Mouse (Mus musculus): Measurements from ENCODE around the gene Recql5. TPM values are rescaled to one million over a fixed set of nuclear protein-coding genes. Genes with fewer than 3 reads are reported as not detected.
A peak's percentile ranks its signal among the peaks of the same experiment; 100 is the strongest.

Gene Recql5
- polyA plus RNA-seq, 1 experiment from 2014 or later = 6.1 TPM

DNA sequence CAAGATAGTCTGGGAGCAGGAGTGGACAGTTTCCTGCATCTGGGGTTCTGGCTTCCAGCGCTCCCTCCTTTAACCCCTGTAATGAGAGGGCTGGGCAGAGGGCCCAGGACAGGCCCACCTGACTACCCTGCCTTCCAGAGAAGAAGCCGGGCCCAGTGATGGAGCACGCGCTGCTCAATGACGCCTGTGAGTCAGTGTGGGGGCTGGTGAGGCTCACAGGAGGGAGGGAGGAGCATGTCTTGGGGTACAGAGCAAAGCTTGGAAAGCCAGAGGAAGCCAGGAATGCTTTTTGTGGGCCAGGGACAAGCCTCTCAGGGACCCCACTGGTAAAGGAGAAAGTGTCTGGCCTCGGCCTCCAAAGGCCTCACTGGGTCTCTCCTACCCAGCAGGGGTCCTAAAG lies 78.6 kb downstream of the Recql5 start:
- Histone ChIP-seq H3K36me3 (replicated peaks; ENCODE audit: insufficient read depth, low read length) (peaks cover 39% of the 10 kb centered on the region), H3K27me3 (ENCODE audit: insufficient read depth, low read length) (peaks cover 23% of the 10 kb centered on the region), H3K9me3 (ENCODE audit: low read length) (no peaks in the 10 kb centered on the region), H3K27ac (ENCODE audit: low read depth) (no peak overlapping the region), H3K9ac (replicated peaks) (no peak overlapping the region), H3K4me2 (ENCODE audit: low read depth, low read length) (no peak overlapping the region), H3K4me1 (ENCODE audit: insufficient read depth) (peaks cover 13% of the 10 kb centered on the region), H3K4me3 (ENCODE audit: low read depth, low read length) (no peak overlapping the region)
- DNase-seq (no peak), ATAC-seq (no peak)
- TF ChIP-seq CTCF (IDR thresholded peaks at IDR 0.05; ENCODE audit: low read depth) (no peak), EP300 (IDR thresholded peaks at IDR 0.05; ENCODE audit: low read depth) (no peak)
- WGBS (ENCODE audit: insufficient replicate concordance) = 89% methylated on average over 6 of the region's 6 CpGs

DNA sequence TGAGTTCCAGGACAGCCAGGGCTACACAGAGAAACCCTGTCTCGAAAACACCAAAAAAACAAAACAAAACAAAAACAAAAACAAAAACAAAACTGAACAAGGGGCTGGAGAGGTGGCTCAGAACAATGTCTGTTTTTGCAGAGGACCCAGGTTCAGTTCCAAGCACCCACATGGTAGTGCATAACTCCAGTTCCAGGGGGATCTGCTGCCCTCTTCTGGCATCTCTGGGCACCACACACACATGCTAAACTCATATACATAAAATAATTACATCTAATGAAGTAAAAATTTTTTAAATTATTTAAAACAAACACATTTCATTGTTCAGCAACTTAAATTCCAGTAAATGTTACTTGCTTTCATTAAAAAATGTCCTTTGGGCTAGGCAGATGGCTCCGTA lies 87.5 kb downstream of the Recql5 start:
- Histone ChIP-seq H3K27me3 (ENCODE audit: insufficient read depth, low read length) (no peaks in the 10 kb centered on the region), H3K27ac (ENCODE audit: low read depth) (no peak overlapping the region), H3K9me3 (ENCODE audit: low read length) (no peaks in the 10 kb centered on the region; the same call in 1 of the 2 replicates), H3K36me3 (replicated peaks; ENCODE audit: insufficient read depth, low read length) (peaks cover 40% of the 10 kb centered on the region), H3K4me2 (ENCODE audit: low read depth, low read length) (no peak overlapping the region), H3K4me3 (ENCODE audit: low read depth, low read length) (no peak overlapping the region), H3K9ac (replicated peaks) (no peak overlapping the region), H3K4me1 (ENCODE audit: insufficient read depth) (peaks cover 26% of the 10 kb centered on the region)
- no peak for ATAC-seq
- TF ChIP-seq EP300 (IDR thresholded peaks at IDR 0.05; ENCODE audit: low read depth) (no peak), CTCF (IDR thresholded peaks at IDR 0.05; ENCODE audit: low read depth) (peak; percentile 21; the same call in 1 of the 2 replicates)
- no peak for DNase-seq
- WGBS (ENCODE audit: insufficient replicate concordance) = 89% methylated on average over 2 of the region's 2 CpGs

DNA sequence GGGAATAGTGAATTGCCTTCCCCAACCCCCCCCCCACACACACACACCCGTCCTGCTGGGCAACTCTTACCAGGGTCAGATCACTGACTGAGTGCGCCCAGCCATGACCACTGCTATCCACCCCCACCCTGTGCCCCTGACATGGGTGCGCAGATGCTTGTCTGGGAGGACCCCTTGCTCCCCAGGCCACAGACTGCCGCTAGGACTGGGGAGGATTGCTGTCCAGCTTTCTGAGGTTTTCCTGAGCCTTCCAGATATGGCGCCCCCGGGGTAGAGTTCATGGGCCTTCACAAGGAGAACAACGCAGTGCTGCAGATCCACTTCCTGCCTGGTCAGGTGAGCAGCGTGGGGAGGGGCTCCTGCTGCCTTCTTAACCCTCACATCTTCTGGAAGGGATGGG lies 89.0 kb downstream of the Recql5 start:
- ATAC-seq (no peak), DNase-seq (no peak)
- WGBS (ENCODE audit: insufficient replicate concordance) = 72% methylated on average over 8 of the region's 8 CpGs
- H3K27ac ChIP-seq (ENCODE audit: low read depth) = 0 out of 2 replicates have a peak overlapping the region, but pooled peaks have one; percentile 16
- no peak overlapping the region for H3K4me3 ChIP-seq (ENCODE audit: low read depth, low read length)
- TF ChIP-seq EP300 (IDR thresholded peaks at IDR 0.05; ENCODE audit: low read depth) = no peak
- no peak for TF ChIP-seq CTCF (IDR thresholded peaks at IDR 0.05; ENCODE audit: low read depth)
- no peaks in the 10 kb centered on the region for H3K27me3 ChIP-seq (ENCODE audit: insufficient read depth, low read length)
- H3K9me3 ChIP-seq (ENCODE audit: low read length) = no peaks in the 10 kb centered on the region; the same call in 1 of the 2 replicates
- H3K4me1 ChIP-seq (ENCODE audit: insufficient read depth) = peaks cover 26% of the 10 kb centered on the region
- H3K36me3 ChIP-seq (replicated peaks; ENCODE audit: insufficient read depth, low read length) = peaks cover 30% of the 10 kb centered on the region
- no peak overlapping the region for H3K4me2 ChIP-seq (ENCODE audit: low read depth, low read length)
- no peak overlapping the region for H3K9ac ChIP-seq (replicated peaks)

DNA sequence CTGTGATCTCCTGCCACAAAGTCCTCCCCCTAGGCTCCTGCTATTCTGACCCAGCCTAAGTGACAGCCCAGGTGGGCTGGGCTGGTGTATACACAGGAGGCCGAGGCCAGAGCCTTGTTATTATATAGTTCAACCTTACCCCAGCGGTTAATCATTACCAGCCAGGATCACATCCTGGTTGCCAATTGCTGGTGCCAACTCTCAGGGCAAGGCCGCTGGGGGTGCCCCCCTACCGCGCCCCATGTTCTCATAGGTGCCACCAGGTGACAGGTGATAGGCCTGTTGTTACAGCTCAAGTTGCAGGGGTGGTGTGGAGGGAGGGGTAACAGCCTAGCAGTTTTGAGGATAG lies 89.4 kb downstream of the Recql5 start:
- Histone ChIP-seq H3K4me2 (ENCODE audit: low read depth, low read length) (no peak overlapping the region), H3K36me3 (replicated peaks; ENCODE audit: insufficient read depth, low read length) (peaks cover 30% of the 10 kb centered on the region), H3K4me3 (ENCODE audit: low read depth, low read length) (no peak overlapping the region), H3K9me3 (ENCODE audit: low read length) (no peaks in the 10 kb centered on the region; the same call in 1 of the 2 replicates), H3K27ac (ENCODE audit: low read depth) (peak overlapping the region; percentile 76; the same call in 1 of the 2 replicates), H3K9ac (replicated peaks) (no peak overlapping the region), H3K4me1 (ENCODE audit: insufficient read depth) (peaks cover 29% of the 10 kb centered on the region), H3K27me3 (ENCODE audit: insufficient read depth, low read length) (no peaks in the 10 kb centered on the region)
- 68% methylated on average over 5 of the region's 5 CpGs for WGBS (ENCODE audit: insufficient replicate concordance)
- DNase-seq = peak; percentile 55
- TF ChIP-seq EP300 (IDR thresholded peaks at IDR 0.05; ENCODE audit: low read depth) (no peak), CTCF (IDR thresholded peaks at IDR 0.05; ENCODE audit: low read depth) (no peak)
- ATAC-seq = peak; percentile 73

DNA sequence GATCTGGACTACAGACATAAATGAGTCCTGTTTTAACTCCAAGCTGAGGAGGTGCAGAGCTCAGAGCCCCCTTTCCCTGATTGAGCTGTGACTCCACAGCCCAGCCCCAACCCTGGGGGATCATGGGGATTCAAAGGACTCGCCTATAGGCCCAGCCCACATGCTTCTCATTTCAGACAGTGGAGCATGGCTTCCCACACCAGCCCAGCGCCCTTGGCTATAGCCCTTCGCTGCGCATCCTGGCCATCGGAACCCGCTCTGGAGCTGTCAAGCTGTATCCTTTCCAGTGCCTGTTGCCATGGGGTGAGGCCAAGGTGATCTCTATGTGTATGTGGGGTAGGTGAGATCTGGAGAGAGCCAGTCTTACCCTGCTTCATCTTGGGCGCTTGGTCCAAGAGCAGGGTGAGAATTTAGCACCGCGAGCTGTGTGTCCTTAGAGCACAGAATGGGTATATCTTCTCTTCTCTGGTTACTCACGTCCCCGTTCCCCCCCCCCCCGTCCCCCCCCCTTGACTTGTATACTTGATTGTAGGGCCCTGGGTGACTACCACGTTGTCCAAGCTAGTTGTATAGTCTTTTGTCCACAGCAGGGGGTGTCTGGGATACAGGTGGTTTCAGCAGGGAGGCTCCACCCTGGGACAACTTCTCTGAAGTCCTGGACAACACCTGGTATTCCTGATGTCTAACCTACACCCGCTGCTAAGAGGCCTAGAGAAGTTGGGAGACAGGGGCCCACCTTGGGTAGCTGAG lies 90.0 kb downstream of the Recql5 start:
- 76% methylated on average over 13 of the region's 14 CpGs for WGBS (ENCODE audit: insufficient replicate concordance)
- Histone ChIP-seq H3K9ac (replicated peaks) (no peak overlapping the region), H3K4me3 (ENCODE audit: low read depth, low read length) (no peak overlapping the region), H3K27me3 (ENCODE audit: insufficient read depth, low read length) (no peaks in the 10 kb centered on the region), H3K9me3 (ENCODE audit: low read length) (no peaks in the 10 kb centered on the region; the same call in 1 of the 2 replicates), H3K27ac (ENCODE audit: low read depth) (peak overlapping the region; percentile 76; the same call in 1 of the 2 replicates), H3K4me2 (ENCODE audit: low read depth, low read length) (no peak overlapping the region), H3K36me3 (replicated peaks; ENCODE audit: insufficient read depth, low read length) (peaks cover 27% of the 10 kb centered on the region), H3K4me1 (ENCODE audit: insufficient read depth) (peaks cover 32% of the 10 kb centered on the region)
- ATAC-seq = no peak; the same call in 1 of the 2 replicates
- TF ChIP-seq EP300 (IDR thresholded peaks at IDR 0.05; ENCODE audit: low read depth) (no peak), CTCF (IDR thresholded peaks at IDR 0.05; ENCODE audit: low read depth) (no peak)
- DNase-seq = no peak

Other genes with a start within 250 kb of the Recql5 start
- 40.4 and 45.6 TPM in 2 replicates for gene Grb2, start 224.9 kb downstream of the Recql5 start, polyA plus RNA-seq (2015; fragmentation: Nextera tagmentation; extraction: Ambion mirVana)
- 4.1 and 4.2 TPM in 2 replicates for gene Tmem94, start 168.0 kb downstream of the Recql5 start, polyA plus RNA-seq (2015; fragmentation: Nextera tagmentation; extraction: Ambion mirVana)
- gene Caskin2, start 119.8 kb downstream of the Recql5 start, polyA plus RNA-seq (2015; fragmentation: Nextera tagmentation; extraction: Ambion mirVana) = 3.2 and 3.3 TPM in 2 replicates
- gene Tsen54, start 118.8 kb downstream of the Recql5 start, polyA plus RNA-seq (2015; fragmentation: Nextera tagmentation; extraction: Ambion mirVana) = 7.7 and 8.8 TPM in 2 replicates
- gene Llgl2, start 109.4 kb downstream of the Recql5 start, polyA plus RNA-seq (2015; fragmentation: Nextera tagmentation; extraction: Ambion mirVana) = 15.1 and 20.9 TPM in 2 replicates
- 2.4 and 2.7 TPM in 2 replicates for gene Myo15b, start 75.1 kb downstream of the Recql5 start, polyA plus RNA-seq (2015; fragmentation: Nextera tagmentation; extraction: Ambion mirVana)
- 16.8 and 21.5 TPM in 2 replicates for gene Smim5, start 33.5 kb downstream of the Recql5 start, polyA plus RNA-seq (2015; fragmentation: Nextera tagmentation; extraction: Ambion mirVana)
- 1.9 TPM in 2 replicates for gene Smim6, start 21.5 kb downstream of the Recql5 start, polyA plus RNA-seq (2015; fragmentation: Nextera tagmentation; extraction: Ambion mirVana)
- gene Sap30bp, start 195 bp downstream of the Recql5 start, polyA plus RNA-seq (2015; fragmentation: Nextera tagmentation; extraction: Ambion mirVana) = 12.7 and 15.4 TPM in 2 replicates
- gene Itgb4, start 41.2 kb upstream of the Recql5 start, polyA plus RNA-seq (2015; fragmentation: Nextera tagmentation; extraction: Ambion mirVana) = 0.21 and 0.34 TPM in 2 replicates
- 317 and 319 TPM in 2 replicates for gene Galk1, start 79.2 kb upstream of the Recql5 start, polyA plus RNA-seq (2015; fragmentation: Nextera tagmentation; extraction: Ambion mirVana)
- 647 and 656 TPM in 2 replicates for gene H3f3b, start 94.5 kb upstream of the Recql5 start, polyA plus RNA-seq (2015; fragmentation: Nextera tagmentation; extraction: Ambion mirVana)
- 3.9 and 5.1 TPM in 2 replicates for gene Unk, start 96.8 kb upstream of the Recql5 start, polyA plus RNA-seq (2015; fragmentation: Nextera tagmentation; extraction: Ambion mirVana)
- gene Unc13d, start 144.5 kb upstream of the Recql5 start, polyA plus RNA-seq (2015; fragmentation: Nextera tagmentation; extraction: Ambion mirVana) = 6.1 and 6.9 TPM in 2 replicates
- gene Wbp2, start 153.5 kb upstream of the Recql5 start, polyA plus RNA-seq (2015; fragmentation: Nextera tagmentation; extraction: Ambion mirVana) = 63.3 and 65.0 TPM in 2 replicates
- gene Trim47, start 193.7 kb upstream of the Recql5 start, polyA plus RNA-seq (2015; fragmentation: Nextera tagmentation; extraction: Ambion mirVana) = 5.7 and 7.4 TPM in 2 replicates
- gene Trim65, start 197.7 kb upstream of the Recql5 start, polyA plus RNA-seq (2015; fragmentation: Nextera tagmentation; extraction: Ambion mirVana) = 1.1 and 1.2 TPM in 2 replicates
- 43.9 and 44.0 TPM in 2 replicates for gene Mrpl38, start 205.4 kb upstream of the Recql5 start, polyA plus RNA-seq (2015; fragmentation: Nextera tagmentation; extraction: Ambion mirVana)
- 2.2 and 2.3 TPM in 2 replicates for gene Fbf1, start 234.7 kb upstream of the Recql5 start, polyA plus RNA-seq (2015; fragmentation: Nextera tagmentation; extraction: Ambion mirVana)

All from liver, postnatal 0 days (tissue).